Mouse (Mus musculus): ENCODE results near the gene Tm9sf4. TPM values are rescaled to one million over a fixed set of nuclear protein-coding genes. Genes with fewer than 3 reads are reported as not detected.

Gene Tm9sf4
- polyA plus RNA-seq, 1 experiment, result 2.4 TPM

DNA sequence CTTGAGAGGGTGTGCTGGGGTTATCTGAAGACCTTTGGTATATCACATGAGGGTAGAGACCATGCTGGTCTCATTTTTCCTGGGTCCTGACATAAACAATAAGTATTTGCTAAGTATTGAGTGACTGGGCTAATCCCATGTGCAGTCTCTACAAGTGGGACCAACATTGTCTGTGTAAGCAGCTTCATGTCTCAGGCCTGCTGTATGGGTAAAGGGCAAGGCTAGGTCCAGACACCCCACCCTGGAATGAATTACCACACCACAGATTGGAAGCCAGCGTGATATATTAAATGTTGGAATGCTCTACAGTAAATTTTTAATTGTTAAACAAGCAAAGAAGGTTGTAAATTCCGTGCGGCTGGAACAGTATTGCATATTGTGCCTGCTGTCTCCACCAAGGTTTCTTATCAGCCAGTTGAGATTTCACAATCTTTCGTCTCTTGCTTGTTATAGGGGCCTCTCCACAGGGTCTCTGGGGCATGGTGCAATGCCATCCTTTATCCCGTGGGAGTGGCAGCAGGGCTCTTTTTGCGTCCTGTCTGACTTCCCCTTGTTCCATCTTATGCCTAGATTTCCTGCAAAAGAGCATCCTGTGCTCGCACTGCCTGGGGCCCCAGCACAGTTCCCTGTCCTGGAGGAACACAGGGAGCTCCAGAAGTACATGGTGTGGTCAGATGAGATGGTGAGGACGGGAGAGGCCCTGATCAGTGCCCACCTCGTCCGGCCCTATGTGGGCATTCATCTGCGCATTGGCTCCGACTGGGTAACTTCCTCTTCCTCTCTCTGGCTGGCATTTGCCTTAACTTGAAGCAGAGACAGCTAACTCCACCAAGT is 98.1 kb downstream of the Tm9sf4 start:
- Histone ChIP-seq H3K4me1 (ENCODE audit: control insufficient read depth) (peaks cover 49% of the 10 kb centered on the region), H3K4me3 (replicated peaks) (no peak overlapping the region), H3K9me3 (ENCODE audit: control insufficient read depth, low read length) (no peaks in the 10 kb centered on the region), H3K36me3 (ENCODE audit: control insufficient read depth) (peaks cover 88% of the 10 kb centered on the region), H3K27me3 (ENCODE audit: control insufficient read depth) (no peaks in the 10 kb centered on the region)
- no peak for TF ChIP-seq GATA1 (IDR thresholded peaks at IDR 0.05; ENCODE audit: low read length)
- no peak for TF ChIP-seq TAL1 (IDR thresholded peaks at IDR 0.05; ENCODE audit: low read length)

Other genes starting within 250 kb of the Tm9sf4 start
- not detected in 2 replicates for gene Mylk2, start 250.0 kb upstream of the Tm9sf4 start, polyA plus RNA-seq (2012)
- not detected in 2 replicates for gene Foxs1, start 228.1 kb upstream of the Tm9sf4 start, polyA plus RNA-seq (2012)
- gene Dusp15, start 209.6 kb upstream of the Tm9sf4 start, polyA plus RNA-seq (2012), result not detected in 2 replicates
- gene Ttll9, start 198.8 kb upstream of the Tm9sf4 start, polyA plus RNA-seq (2012), result not detected in 2 replicates
- gene Pdrg1, start 145.9 kb upstream of the Tm9sf4 start, polyA plus RNA-seq (2012), result 1.2 and 1.4 TPM in 2 replicates
- not detected in 2 replicates for gene Xkr7, start 129.5 kb upstream of the Tm9sf4 start, polyA plus RNA-seq (2012)
- gene Ccm2l, start 95.3 kb upstream of the Tm9sf4 start, polyA plus RNA-seq (2012), result 0.02 TPM in 1 of 2 replicates, not detected in the other
- gene Hck, start 52.8 kb upstream of the Tm9sf4 start, polyA plus RNA-seq (2012), result 0.09 and 0.13 TPM in 2 replicates
- 0.14 and 0.16 TPM in 2 replicates for gene Tspyl3, start 64.1 kb downstream of the Tm9sf4 start, polyA plus RNA-seq (2012)
- gene Plagl2, start 80.1 kb downstream of the Tm9sf4 start, polyA plus RNA-seq (2012), result 2.2 and 2.3 TPM in 2 replicates
- gene Pofut1, start 80.2 kb downstream of the Tm9sf4 start, polyA plus RNA-seq (2012), result 0.58 and 0.97 TPM in 2 replicates
- gene Kif3b, start 130.1 kb downstream of the Tm9sf4 start, polyA plus RNA-seq (2012), result 0.02 and 0.05 TPM in 2 replicates
- gene Asxl1, start 184.5 kb downstream of the Tm9sf4 start, polyA plus RNA-seq (2012), result 0.57 and 0.97 TPM in 2 replicates